Mouse (Mus musculus) Muller cell, postnatal 12 days (primary cell): ENCODE measurements at regions not wholly inside any gene's neighbourhood (a gene's known extent, or its start where the extent isn't known, plus 50 kb on each side); places are given as distances from the start of the nearest gene placed in this dataset.

Experiments
- DNase-seq: peaks from one replicate; pipeline ENCODE4 v3.0.0-alpha.2; 2015; ENCODE audit errors: inconsistent ontology term

DNA sequence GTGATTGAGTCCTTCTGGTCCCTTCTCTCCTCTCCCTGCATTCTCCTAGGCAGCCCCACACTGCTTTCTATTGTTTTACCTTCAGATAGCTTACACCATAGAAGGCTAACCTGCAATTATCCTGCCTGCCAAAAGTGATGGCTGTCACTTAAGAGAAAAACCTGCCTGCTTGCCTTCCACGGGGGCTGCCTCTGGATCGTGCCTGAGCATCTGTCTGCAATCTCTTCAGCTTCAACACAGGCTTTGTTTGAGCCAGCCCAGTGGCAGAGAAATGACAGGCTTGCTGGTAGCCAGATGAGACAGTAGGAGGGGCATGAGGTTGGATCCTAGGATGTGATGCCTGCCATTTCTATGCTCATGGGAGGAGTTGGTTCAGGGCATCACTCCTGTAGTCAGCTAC lies 345.2 kb upstream of the Tshz3 start:
- no peak for DNase-seq

DNA sequence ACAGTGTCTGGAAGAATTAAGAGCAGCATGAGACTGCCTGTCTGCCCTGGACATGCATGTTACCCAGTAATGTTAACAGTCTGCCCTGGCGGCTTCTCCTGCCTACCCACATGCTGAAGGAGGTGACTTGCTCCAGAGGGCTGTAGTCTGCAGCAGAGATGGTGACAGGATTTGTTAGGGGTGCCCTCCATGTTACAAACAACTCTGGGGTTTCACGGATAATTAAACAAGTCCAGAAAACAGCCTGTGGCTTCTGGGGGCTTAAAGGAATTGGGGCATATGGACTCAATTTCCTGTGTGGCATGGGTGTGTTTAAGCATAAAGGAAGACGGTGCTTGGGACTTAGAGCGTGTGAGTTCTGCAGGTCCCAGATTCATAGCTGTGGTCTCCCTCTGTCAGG lies 347.3 kb upstream of the Tshz3 start:
- no peak for DNase-seq

DNA sequence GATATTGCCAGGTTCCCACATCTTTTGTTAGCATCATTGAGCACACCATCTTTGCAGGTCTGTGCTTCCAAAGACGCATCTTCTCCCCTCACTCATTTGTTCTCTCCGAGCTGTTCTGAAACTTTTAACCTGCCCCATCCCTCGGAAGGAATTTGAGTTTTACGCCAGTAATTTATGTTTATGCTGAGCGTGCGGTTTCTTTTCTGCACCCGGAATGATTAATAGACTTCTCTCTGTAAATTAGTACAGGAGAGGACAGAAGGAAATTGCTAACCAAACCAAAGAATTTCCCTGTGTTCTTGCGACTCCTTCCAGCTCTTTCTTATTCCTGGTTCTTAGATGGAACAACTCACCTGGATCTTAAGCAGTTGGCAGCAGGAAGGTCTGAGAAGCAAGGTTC lies 349.7 kb upstream of the Tshz3 start:
- no peak for DNase-seq

DNA sequence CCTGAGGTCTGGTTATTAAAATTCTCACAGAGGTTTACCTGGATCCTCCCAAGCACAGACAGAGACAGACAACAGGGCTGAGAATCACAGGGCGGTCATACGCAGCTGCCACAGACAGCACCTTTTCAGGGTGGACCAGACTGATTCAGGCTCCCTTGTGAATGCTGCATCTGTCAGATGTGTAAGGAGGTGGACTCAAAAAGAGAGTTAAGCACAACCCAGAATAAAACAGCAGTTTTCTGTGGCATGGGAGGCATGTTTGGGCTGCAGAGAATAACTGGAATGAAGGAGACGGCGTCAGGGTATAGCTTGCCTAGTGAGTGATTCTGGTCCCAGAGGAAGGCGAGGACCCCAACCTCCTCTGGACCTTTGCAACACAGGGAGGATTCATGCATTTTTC lies 363.1 kb upstream of the Tshz3 start:
- DNase-seq: no peak

DNA sequence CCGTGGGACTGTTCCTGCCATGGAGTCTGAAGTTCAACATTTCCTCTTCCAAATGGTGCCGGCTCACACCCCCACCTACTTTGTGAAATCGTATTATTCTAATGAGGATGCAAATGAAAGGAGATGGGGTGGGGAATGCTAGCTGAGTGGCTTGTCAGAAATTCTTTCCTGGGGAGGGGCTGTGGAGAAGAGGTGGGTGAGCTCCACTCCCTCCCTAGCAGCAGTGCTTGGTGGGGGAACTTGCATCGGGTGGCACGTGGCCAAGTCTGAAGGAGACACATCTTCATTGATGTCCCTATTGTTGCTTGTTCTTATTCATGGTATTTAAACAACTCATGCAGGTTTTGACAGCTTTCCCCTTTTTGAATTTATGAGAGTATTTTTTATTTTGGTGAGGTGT lies 363.8 kb upstream of the Tshz3 start:
- DNase-seq: no peak

DNA sequence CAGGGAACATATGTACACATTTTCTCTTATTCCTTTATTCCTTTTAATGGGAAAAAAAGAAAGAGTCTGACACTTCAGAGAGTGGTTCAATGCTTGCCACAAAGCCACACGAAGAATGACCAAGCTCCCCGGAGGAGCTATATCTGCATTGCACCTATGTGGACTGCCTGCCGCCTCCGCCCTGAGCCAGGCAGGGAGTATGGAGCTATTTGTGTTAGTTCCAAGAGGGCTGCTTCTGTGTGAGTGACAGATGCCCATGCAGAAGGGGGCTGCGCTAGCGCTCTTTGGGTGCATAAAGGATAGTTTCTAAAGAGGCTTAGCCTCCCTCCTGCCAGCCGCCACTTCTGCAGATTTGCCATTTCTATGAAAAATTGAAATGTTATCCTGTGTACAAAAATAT lies 365.3 kb upstream of the Tshz3 start:
- no peak for DNase-seq

DNA sequence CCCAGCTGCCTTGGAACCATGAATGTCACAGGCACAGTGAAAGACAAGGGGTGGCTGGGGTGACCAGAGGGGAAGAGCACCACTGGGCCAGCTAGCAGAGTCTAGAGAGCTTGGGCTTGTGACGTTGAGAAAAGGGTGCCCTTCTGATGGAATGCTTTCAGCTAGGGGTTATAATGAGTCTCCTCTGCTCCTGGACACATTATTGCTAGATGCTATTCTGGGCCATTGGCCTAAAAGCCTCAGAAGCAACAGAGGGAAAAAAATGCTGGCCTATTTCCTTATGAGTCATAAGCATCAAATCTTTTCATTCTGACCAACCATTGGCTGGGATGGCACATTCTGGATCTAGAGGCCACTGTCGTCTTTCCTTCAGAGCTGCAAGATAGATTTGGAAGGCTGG lies 369.8 kb upstream of the Tshz3 start:
- DNase-seq: peak; percentile 93

DNA sequence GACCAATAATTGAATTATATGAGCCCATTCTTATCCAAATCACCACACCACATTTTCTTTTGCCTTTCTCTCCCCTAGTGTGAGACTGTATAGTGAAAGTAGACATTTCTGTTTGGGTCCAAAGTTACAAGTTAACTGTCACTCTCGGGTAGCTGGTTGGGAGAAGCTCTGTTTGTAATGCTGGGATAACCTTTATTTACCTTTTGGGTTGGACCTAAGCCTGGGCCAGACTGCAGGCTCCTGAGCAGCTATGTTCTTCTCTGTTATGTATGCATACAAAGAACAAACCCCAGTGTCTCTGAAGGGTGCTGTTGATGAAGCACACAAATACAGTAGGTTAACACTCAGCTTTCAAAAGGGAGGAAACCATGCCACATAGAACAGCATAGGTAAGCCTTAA lies 373.9 kb upstream of the Tshz3 start:
- no peak for DNase-seq

DNA sequence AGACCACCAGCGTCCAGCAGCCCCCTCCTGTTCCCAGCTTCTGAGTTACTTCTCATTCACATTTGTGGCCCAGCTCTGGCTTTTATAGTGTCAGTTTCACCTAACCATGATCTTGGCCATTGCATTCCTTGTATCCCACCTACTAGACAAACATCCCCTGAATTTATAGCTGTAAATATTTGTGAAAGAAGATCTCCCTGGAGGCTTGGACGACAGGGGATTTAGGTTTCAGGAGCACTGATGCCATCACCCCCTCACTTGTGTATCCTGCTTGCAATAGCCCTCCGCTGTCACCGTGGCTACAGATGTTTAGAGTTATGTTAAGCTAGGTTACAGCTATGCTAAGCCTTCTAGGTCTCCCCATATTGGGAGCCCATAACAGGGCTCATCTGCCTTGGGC lies 375.7 kb upstream of the Tshz3 start:
- no peak for DNase-seq

DNA sequence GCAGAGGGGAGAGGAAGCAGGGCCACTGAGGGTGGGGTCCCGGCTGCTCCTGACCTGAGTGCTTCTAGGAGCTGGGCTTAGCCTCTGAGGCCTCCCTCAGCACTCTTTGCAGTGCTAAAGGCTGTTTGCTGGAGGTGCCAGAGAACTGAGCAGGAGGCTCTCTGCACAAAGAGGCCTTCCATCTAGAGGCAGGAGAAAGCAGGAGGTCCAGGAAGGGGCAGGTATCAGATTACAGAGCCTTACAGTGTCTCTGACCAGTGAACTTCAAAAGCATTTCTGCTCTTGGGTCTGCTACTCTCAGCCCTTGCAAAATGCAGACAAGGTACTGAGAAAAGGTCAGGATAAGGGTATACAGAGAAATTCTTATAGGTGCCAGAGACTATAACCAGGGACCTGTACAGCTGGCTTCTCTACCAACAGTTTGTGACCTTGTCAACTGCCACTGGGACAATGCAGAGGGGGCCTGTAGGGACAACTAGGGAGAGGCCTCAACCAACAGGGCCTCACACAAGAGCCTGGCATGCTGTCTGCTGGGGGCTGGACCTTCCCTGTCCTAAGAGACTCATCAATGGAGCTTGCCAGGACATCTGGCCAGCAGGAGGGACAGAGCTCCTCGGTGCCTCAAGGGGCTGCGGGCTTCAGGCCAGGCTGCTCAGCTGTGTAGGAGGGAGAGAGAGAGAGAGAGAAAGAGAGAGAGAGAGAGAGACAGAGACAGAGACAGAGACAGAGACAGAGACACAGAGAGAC lies 380.3 kb upstream of the Tshz3 start:
- no peak for DNase-seq

DNA sequence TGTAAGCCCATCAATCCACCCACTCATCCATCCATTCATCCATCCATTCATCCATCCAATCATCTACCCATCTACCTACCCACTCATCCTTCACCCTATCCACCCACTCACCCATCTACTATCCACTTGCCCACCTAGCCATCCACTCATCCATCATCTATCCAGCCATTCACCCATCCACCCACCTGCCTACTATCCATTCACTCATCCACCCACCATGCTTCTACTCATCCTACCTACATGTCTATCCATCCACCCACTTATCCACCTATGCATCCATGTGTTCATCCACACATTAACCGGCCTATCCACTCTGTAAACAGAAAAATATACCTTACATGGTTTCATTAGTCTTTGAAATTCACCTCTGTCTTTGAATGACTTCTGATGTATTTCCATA lies 384.2 kb upstream of the Tshz3 start:
- DNase-seq: no peak

DNA sequence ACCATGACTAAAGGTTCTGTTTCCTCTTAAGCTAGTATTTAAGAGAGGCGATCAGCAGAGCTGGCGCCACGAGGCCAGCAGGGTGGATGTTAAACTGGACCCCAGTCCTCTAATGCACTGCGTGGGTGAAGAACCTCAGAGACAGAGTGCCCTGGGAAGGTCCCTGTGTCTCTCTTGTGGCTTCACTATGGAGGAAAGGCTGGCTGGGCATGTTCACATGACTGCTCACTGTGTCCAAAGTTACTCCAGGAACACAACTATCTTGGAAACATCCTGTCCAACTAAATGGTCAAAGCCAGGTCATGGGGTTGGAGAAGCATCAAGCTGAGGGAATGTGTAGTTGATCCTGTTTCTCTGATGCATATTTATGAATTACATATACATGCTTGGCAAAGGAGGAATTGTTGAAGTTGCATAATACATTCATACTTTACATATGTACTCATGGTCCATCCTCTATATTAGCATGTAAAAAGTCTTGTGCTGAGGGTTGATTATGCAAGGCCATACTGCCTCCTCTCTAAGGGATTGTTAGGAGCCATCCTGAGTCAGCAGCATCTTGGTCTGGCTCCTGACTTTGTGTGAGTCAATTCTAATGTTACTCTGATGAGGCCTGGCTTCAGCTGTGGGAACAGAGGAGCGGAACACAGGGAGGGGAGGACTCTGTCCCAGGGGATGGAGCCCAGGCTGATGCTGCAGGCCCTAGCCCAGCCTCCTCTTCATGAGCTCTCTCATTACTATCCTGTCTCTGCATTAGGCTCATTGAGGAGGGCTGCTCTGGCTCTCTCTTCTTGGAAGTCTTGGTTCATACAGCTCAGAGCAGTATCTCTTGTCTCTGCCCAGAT lies 387.9 kb upstream of the Tshz3 start:
- no peak for DNase-seq

DNA sequence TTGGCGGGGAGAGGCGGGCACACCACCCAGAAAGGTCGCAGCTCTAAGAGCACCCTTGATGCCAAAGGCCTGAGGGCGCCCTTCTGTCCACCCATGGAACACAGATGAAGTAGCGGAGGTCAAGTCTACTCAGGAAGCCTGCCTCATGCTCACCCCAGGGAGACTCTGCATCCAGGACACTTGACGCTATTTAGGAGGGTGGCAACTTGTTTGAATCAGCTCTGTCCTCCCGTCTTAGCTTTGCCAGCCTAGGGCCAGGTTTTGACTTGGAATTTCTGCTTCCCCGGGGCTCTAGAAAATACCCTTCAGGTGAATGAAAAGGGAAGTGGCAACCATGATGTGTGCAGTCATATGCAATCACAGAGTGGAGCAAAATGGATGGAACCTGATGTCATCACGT lies 389.2 kb upstream of the Tshz3 start:
- no peak for DNase-seq

DNA sequence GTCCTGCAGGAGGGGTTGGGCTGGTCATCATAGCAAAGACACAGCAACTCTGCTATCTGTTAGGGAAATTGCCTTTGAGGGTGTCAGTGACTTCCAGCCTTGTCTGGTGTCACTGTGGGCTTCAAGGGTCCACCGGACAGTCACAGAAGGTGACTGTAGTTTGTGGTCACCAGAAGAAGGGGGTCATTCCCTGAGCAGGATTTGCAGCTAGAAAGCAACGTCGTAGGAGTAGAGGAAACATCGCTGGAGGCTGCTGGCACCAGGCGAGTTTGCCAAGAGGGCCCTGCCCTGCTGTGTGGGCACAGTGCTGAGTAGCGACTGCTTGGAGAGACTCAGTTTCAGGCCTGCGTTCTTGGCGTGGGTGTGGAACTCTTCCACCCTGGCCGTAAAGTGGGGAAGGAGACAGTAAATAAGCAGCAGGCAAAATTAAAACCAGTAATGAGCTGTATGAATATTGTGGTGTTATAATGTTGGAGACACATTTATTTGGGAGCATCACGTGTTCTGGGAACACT lies 389.8 kb upstream of the Tshz3 start:
- DNase-seq: no peak

DNA sequence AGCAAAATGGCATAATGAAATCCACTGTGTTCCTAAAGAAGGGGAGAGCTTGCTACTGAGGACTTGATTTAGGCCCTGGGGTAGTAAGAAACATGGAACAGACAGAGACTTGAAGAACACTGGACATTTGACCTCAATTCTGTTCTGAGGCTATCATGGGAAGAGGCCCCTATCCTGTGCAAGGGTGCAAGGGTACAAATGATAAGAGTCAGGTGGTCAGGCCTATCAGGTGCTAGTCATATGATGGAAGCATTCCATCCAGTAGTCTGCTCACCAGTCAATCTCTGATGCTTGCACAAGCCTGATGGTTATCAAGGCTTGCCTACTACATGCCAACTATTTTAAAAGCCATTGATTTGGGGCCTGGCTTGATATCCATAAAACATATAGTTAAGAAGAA lies 420.6 kb upstream of the Tshz3 start:
- no peak for DNase-seq

DNA sequence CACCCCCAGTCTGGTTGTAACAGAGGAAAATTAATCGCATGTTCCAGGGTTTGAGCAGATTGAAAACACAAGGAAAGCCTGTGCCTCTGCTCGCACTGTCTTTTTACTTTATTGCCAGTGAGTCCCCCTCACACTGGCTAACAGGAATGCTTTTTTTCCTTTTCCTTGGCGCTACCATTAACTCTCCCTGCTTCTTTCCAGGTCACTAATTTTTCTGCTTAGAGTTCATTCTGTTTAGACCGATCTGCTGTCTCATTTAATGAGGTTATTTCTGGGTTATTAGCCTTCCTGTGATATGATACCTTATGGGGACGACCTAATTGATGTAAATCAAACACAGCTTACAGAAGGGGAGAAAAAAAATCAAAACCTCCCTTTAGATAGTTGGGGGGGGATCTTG lies 429.0 kb upstream of the Tshz3 start:
- peak; percentile 26 for DNase-seq

DNA sequence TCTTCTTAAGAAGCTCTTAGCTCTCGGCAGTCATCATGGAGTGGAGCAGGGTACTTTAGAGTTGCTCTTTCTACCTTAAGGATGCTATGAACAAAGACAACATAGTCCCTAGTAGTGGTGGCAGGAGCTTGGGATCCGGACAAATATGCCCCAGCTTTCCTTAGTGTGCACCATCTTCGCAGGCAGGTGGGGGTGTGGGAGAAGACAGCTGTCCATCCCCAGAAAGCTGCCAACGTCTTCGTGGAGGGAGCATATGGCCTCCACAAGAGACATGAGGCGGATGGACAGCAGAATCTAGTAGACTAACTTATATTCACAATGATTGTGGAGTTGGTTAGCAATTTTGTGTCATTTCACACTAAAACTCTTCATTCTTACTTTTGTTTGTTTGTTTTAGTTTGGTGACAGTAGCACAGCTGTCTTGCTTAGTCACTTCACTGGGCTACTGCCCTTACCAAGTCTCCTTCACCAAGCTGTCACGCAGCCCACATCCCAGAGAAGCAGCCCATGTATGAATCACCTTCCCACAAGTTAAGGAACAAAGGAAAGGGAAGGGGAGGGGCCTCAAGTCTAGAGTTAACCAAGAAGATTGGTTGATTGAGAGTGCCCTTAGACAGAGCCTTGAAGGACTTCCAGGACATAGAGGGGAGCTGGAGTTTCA lies 432.6 kb upstream of the Tshz3 start:
- peak; percentile 33 for DNase-seq

DNA sequence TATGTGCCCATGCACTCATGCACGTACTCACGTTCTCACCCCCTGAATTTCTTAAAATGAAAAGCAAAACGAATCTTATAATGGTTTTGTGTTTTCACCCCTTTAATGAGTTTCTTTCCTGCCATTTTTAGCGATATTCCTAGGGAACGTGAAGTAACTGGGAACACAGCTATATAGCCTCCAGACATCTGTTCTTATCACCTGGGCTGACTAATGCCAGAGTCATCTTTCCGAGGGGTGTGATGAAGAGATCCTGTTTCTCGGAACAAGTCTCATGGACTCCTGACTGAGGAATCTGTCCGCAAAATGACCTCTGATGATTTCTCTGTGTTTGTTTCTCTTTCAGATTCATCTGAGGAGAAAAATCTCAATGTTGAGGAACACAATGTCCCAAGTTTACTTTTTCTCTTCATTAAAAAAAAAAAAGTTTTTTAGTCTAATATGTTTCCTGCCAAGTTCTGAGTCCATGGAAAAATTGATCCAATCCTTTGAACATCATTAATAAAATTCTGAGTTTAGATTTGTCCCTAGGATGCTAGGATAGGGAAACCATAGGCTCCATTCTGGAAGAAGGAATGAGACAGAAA lies 435.7 kb upstream of the Tshz3 start:
- no peak for DNase-seq

DNA sequence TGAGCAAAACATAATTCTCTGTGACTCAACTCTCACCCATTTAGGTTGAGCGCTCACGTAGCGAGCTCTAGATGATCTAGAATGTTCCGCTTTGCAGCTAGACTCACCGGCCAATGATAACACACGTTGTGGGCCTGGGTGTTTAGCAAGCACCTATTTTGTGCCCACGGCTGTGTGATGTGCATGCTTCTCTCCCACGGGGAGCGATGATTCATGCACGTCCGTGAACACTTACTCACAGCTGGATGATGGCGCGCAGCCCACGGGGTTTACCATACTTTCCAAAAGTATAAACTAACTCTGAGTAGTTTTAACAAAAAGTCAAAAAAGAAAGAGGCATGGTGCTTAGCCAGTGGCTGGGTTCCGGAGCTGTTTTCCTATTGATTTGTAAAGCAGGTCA lies 440.8 kb upstream of the Tshz3 start:
- no peak for DNase-seq

DNA sequence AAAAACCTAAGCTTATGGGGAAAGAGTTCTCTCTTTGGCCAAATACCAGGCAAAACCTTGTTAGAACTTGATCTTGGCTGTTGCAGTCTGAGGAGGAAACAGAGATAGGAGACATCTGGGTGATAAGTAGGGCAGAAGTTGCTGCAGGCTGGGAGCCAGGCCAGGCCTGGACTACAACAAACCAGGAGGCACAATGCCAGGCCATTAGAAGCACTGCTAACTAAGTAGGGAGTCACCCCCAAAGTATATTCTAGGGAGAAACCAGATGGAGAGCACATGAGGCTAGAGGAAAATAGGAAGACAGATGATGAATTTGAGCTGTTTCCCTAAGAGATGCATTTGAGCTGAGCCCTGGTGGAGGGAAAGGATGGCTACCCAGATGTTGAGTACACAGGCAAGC lies 444.6 kb upstream of the Zfp507 start:
- no peak for DNase-seq

DNA sequence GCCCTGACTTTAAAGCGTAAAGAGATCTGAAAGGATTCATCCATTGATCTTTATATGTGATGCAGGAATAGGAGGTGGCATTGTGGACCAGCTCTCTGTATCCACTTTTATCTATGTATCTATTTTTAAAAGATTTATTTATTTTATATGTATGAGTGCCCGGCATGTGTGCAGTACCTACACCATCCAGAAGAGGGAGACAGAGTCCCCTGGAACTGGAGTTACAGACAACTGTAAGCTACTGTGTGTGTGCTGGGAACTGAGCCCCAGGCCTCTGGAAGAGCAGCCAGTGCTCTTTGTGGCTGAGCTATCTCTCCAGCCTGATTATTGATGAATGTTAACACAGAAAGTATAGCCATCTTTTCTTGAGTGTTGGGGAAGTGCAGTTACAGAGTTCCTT lies 433.9 kb upstream of the Zfp507 start:
- DNase-seq: no peak

DNA sequence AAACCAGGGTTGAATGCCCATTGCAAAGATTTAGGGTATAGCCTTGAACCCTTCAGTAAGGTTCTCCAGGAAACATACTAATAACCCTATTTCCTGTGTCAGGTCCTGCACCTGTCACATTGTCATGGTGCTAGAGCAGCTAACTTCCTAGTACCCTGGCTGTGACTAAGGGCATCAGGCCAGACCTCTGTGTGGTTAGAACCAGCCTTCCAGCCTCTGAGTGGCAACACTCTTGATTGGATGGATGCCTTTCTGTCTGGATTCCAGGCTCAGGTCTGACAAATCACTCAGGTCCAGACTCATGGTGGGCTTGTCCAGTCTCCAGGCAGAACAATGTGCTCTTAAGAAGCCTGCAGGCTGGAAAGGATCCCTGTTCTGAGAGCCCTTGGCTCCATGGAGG lies 426.2 kb upstream of the Zfp507 start:
- DNase-seq: no peak
